Mouse (Mus musculus) embryonic facial prominence, embryonic 14.5 days (tissue): ENCODE measurements around the gene Kif22. TPM values are rescaled to one million over a fixed set of nuclear protein-coding genes. Genes with fewer than 3 reads are reported as not detected.

ENCODE experiments used
- ATAC-seq: fragments of 200-750 bp; cut with Nextera tagmentation; 2 replicates; pipeline ENCODE4 v1.8.0; 2017; ENCODE audit warnings: low read depth, moderate number of reproducible peaks, moderate TSS enrichment
- DNase-seq: peaks from one replicate; pipeline ENCODE4 v3.0.0-alpha.2; 2015; ENCODE audit warnings: low spot score
- H3K27ac ChIP-seq: fragments of 300-500 bp; sonication (generic); replicated peaks from 2 replicates; pipeline ENCODE4 v1.5.1; 2014; ENCODE audit warnings: low read depth, mild to moderate bottlenecking, low read length, moderate library complexity
- H3K27me3 ChIP-seq: fragments of 300-500 bp; sonication (generic); replicated peaks from 2 replicates; pipeline ENCODE4 v1.6.1; 2014; ENCODE audit warnings: low read length; ENCODE audit not compliant: control insufficient read depth, insufficient read depth
- H3K36me3 ChIP-seq: fragments of 300-500 bp; sonication (generic); 2 replicates; pipeline ENCODE4 v1.6.1; 2014; ENCODE audit warnings: low read length, mixed read lengths; ENCODE audit not compliant: control insufficient read depth, insufficient read depth
- H3K4me1 ChIP-seq: fragments of 300-500 bp; sonication (generic); 2 replicates; pipeline ENCODE4 v1.6.1; 2014; ENCODE audit warnings: antibody characterized with exemption, low read length; ENCODE audit not compliant: control insufficient read depth, insufficient read depth
- H3K4me2 ChIP-seq: fragments of 300-500 bp; sonication (generic); 2 replicates; pipeline ENCODE4 v1.6.1; 2014; ENCODE audit warnings: low read depth, mild to moderate bottlenecking, low read length, moderate library complexity, mixed read lengths
- H3K4me3 ChIP-seq: fragments of 300-500 bp; sonication (generic); 2 replicates; pipeline ENCODE4 v1.5.1; 2014; ENCODE audit warnings: low read depth, mild to moderate bottlenecking, low read length
- H3K9ac ChIP-seq: fragments of 300-500 bp; sonication (generic); 2 replicates; pipeline ENCODE4 v1.6.1; 2014; ENCODE audit warnings: low read depth, mild to moderate bottlenecking, low read length, moderate library complexity, mixed read lengths
- H3K9me3 ChIP-seq: fragments of 300-500 bp; sonication (generic); 2 replicates; pipeline ENCODE4 v1.6.1; 2016; ENCODE audit warnings: low read length; ENCODE audit not compliant: control insufficient read depth
- WGBS: fragments of 180-500 bp; shearing (Covaris S2); extraction: QIAGEN DNeasy Blood & Tissue Kit; methylation state at CpG from one replicate; pipeline ENCODE4 v1.1.7; 2014; 5-methylcytosine and 5-hydroxymethylcytosine counted together
- polyA plus RNA-seq: library from polyadenylated mRNA; unstranded; fragments of >200 nt; fragmentation: Nextera tagmentation; extraction: Ambion mirVana; gene quantifications from 2 replicates; pipeline ENCODE4 v1.2.1, GENCODE M21; 2014

The Kif22 gene
- polyA plus RNA-seq, 1 experiment from 2014 or later, result 74.9 TPM

DNA sequence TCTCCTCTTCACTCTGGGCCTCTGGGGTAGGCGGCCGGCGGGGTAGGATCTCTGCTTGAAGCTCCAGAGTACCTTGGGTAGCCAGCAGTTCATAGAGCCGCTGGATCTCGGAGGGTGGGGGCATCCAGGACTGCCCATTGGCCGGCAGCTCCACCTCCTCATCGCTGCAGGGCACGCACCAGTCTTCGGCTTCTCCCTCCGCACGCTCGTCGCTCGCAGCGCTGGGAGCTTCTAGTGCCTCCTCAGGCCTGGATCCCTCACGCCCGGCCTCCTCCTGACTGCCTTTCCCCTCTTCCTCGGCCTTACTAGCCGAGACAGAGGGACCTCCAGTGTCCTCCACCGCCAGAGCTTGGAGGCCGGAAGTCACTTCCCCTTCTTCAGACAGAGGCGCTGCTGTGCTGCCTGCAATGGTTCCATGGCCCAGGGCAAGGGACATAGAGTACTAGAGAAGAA lies 25.8 kb downstream of the Kif22 start:
- under 1% methylated on average over 22 of the region's 22 CpGs for WGBS
- ATAC-seq (peak; percentile 26), DNase-seq (no peak)
- H3K4me2 ChIP-seq, result peak overlapping the region; percentile 83
- H3K4me3 ChIP-seq, result peak overlapping the region; percentile 73
- peaks cover 40% of the 10 kb centered on the region for H3K36me3 ChIP-seq
- no peaks in the 10 kb centered on the region for H3K27me3 ChIP-seq
- no peaks in the 10 kb centered on the region for H3K9me3 ChIP-seq
- peak overlapping the region; percentile 92 for H3K27ac ChIP-seq
- H3K9ac ChIP-seq, result peak overlapping the region; percentile 80
- peaks cover 29% of the 10 kb centered on the region for H3K4me1 ChIP-seq

- no peak for DNase-seq
- no peak for ATAC-seq
- H3K4me3 ChIP-seq, result peak within 1 kb of the TSS; percentile 73
- H3K4me1 ChIP-seq, result peaks cover 29% of the 10 kb centered on the region
- peak within 1 kb of the TSS; percentile 80 for H3K9ac ChIP-seq
- H3K9me3 ChIP-seq, result no peaks in the 10 kb centered on the region
- H3K4me2 ChIP-seq, result peak within 1 kb of the TSS; percentile 83
- peak within 1 kb of the TSS; percentile 92 for H3K27ac ChIP-seq
- peaks cover 40% of the 10 kb centered on the region for H3K36me3 ChIP-seq
- no peaks in the 10 kb centered on the region for H3K27me3 ChIP-seq
Measured at GRCm38 (mm10) chr7:127016481-127016485, 26.0 kb downstream of the Kif22 start, which contains the start of gene Pagr1b. Gene Pagr1b, minus strand, starts transcription at chr7:127016484.

DNA sequence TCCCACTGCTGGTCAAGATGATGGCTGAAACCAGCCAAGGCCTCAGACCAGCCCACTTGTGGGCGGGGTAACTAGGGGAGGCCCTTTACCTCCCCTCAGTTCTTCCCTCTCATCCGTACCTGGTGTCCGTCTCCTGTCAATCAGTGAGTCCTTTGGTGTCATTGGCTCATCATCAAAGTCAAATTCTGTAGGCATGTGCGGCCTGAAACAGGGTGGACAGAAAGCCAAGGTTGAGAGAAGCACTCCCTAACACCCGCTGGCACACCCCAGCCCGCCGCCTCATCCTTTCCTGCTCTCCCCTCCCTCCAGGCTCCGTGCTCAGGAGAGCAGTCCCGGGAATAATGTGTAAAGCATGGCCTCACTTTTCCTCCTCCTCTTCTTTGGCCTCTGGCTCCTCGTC lies 26.2 kb downstream of the Kif22 start:
- Histone ChIP-seq H3K4me1 (peaks cover 29% of the 10 kb centered on the region), H3K4me3 (peak overlapping the region; percentile 73), H3K4me2 (peak overlapping the region; percentile 83), H3K36me3 (peaks cover 40% of the 10 kb centered on the region), H3K9me3 (no peaks in the 10 kb centered on the region), H3K27ac (peak overlapping the region; percentile 92), H3K27me3 (no peaks in the 10 kb centered on the region), H3K9ac (peak overlapping the region; percentile 80)
- DNase-seq, result peak; percentile 69
- 3% methylated on average over 10 of the region's 10 CpGs for WGBS
- no peak for ATAC-seq

- H3K9me3 ChIP-seq, result no peaks in the 10 kb centered on the region
- DNase-seq, result no peak
- peaks cover 26% of the 10 kb centered on the region for H3K4me1 ChIP-seq
- H3K9ac ChIP-seq, result peak overlapping the region; percentile 80; the same call in 1 of the 2 replicates
- peak overlapping the region; percentile 48; the same call in 1 of the 2 replicates for H3K4me2 ChIP-seq
- ATAC-seq, result no peak
- H3K36me3 ChIP-seq, result peaks cover 40% of the 10 kb centered on the region
- no peaks in the 10 kb centered on the region for H3K27me3 ChIP-seq
- WGBS, result 90% methylated on average over 12 of the region's 12 CpGs
- no peak overlapping the region for H3K27ac ChIP-seq
- H3K4me3 ChIP-seq, result no peak overlapping the region
Measured at GRCm38 (mm10) chr7:127014993-127015392, 27.3 kb downstream of the Kif22 start.

GRCm38 (mm10) chr7:127014320-127014719 lies 28.0 kb downstream of the Kif22 start, which contains the start of gene Mvp:
Gene Mvp, minus strand, starts transcription at chr7:127014621.
- 49% methylated on average over 11 of the region's 11 CpGs for WGBS
- Histone ChIP-seq H3K27me3 (no peaks in the 10 kb centered on the region), H3K4me1 (peaks cover 21% of the 10 kb centered on the region), H3K9ac (peak within 1 kb of the TSS; percentile 80; the same call in 1 of the 2 replicates), H3K27ac (no peak within 1 kb of the TSS; the same call in 1 of the 2 replicates), H3K9me3 (no peaks in the 10 kb centered on the region), H3K4me3 (peak within 1 kb of the TSS; percentile 73), H3K36me3 (peaks cover 40% of the 10 kb centered on the region), H3K4me2 (peak within 1 kb of the TSS; percentile 83)
- DNase-seq (peak; percentile 38), ATAC-seq (no peak)

DNA sequence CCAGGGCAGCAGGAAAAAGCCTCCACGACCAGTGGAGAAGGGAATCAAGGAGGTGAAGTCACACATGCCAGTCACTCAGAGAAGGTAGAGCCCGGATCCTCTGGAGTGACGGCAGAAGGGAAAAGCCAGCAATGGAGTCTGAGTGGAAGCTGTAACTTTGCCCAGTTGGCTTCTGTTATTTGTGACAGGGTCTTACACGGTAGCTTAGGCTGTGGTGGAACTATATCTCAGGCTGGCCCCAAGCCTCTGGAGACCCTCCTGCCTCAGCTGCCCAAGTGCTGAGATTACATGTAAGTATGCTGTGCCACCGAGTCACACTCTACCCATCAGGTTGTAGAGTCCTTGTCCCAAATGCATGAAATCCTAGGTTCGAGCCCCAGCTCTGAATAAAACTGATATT lies 28.9 kb downstream of the Kif22 start:
- no peak overlapping the region for H3K9ac ChIP-seq
- 95% methylated on average over 6 of the region's 6 CpGs for WGBS
- no peaks in the 10 kb centered on the region for H3K9me3 ChIP-seq
- no peak overlapping the region for H3K27ac ChIP-seq
- peaks cover 14% of the 10 kb centered on the region for H3K4me1 ChIP-seq
- no peak for DNase-seq
- peaks cover 40% of the 10 kb centered on the region for H3K36me3 ChIP-seq
- no peak overlapping the region for H3K4me2 ChIP-seq
- H3K27me3 ChIP-seq, result no peaks in the 10 kb centered on the region
- no peak for ATAC-seq
- no peak overlapping the region for H3K4me3 ChIP-seq

GRCm38 (mm10) chr7:127012845-127013244 lies 29.4 kb downstream of the Kif22 start:
- WGBS, result 98% methylated on average over 10 of the region's 10 CpGs
- no peak overlapping the region for H3K9ac ChIP-seq
- no peak overlapping the region for H3K4me3 ChIP-seq
- no peaks in the 10 kb centered on the region for H3K9me3 ChIP-seq
- no peak overlapping the region for H3K27ac ChIP-seq
- DNase-seq, result no peak
- ATAC-seq, result no peak
- peaks cover 9% of the 10 kb centered on the region for H3K4me1 ChIP-seq
- H3K4me2 ChIP-seq, result no peak overlapping the region
- H3K27me3 ChIP-seq, result no peaks in the 10 kb centered on the region
- peaks cover 40% of the 10 kb centered on the region for H3K36me3 ChIP-seq

DNA sequence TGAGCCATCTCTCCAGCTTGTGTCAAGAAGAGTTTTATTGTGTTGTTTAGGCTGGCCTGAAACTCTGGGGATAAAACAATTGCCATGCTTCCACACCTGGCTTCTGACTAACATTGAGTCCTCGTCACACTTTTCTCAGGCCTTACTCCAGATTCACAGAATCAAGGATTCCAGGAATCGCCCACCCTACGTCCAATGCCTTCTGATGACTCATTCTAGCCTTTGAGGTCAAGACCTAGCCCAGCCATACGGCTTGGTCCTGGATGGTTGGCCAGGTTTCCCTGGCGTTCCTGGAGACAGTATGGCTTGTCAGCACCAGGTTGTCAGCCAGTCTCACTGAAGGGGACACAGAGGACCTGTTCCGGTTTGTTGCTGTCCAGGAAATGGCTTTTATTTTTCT lies 29.9 kb downstream of the Kif22 start:
- no peak overlapping the region for H3K27ac ChIP-seq
- no peak for DNase-seq
- no peak overlapping the region for H3K9ac ChIP-seq
- no peaks in the 10 kb centered on the region for H3K27me3 ChIP-seq
- no peak for ATAC-seq
- H3K4me1 ChIP-seq, result peaks cover 5% of the 10 kb centered on the region; the same call in 1 of the 2 replicates
- H3K4me2 ChIP-seq, result no peak overlapping the region
- no peak overlapping the region for H3K4me3 ChIP-seq
- WGBS, result 90% methylated on average over 6 of the region's 6 CpGs
- peaks cover 40% of the 10 kb centered on the region for H3K36me3 ChIP-seq
- H3K9me3 ChIP-seq, result no peaks in the 10 kb centered on the region

GRCm38 (mm10) chr7:127011717-127012116 lies 30.6 kb downstream of the Kif22 start:
- Histone ChIP-seq H3K4me2 (no peak overlapping the region), H3K36me3 (peaks cover 40% of the 10 kb centered on the region), H3K4me3 (no peak overlapping the region), H3K9me3 (no peaks in the 10 kb centered on the region), H3K27ac (no peak overlapping the region), H3K4me1 (peaks cover 5% of the 10 kb centered on the region; the same call in 1 of the 2 replicates), H3K9ac (no peak overlapping the region), H3K27me3 (no peaks in the 10 kb centered on the region)
- ATAC-seq (no peak), DNase-seq (no peak)
- WGBS, result 62% methylated on average over 2 of the region's 2 CpGs
